Mouse (Mus musculus): Measurements from ENCODE around the gene Snx29.

DNA sequence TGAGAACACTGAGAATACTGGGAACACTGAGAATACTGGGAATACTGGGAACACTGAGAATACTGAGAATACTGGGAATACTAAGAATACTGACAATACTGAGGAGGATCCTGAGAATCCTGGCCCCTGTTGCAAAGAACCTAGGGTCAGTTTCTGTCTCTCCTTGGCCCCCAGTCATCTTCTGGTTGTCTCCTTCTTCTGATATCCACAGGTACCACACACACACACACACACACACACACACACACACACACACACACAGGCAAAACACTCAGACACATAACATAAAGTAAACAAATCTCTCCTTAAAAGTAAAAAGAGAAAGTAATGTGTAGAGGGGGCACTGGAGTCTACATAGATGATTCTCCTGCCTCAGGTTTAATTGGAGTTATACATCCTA, 365.1 kb downstream of the Snx29 start:
- TF ChIP-seq POLR2A (IDR thresholded peaks at IDR 0.05; ENCODE audit: extremely low read depth, insufficient read depth, low read length): no peak
- TF ChIP-seq CTCF (IDR thresholded peaks at IDR 0.05; ENCODE audit: low read depth, low read length): no peak
